Mouse (Mus musculus) leukemia stem cell, adult 10-12 weeks (primary cell): Measurements from ENCODE around the gene Esp15. TPM values are rescaled to one million over a fixed set of nuclear protein-coding genes. Genes with fewer than 3 reads are reported as not detected.

Source experiments
- polyA plus RNA-seq: library from polyadenylated mRNA; stranded (reverse); fragments of >175 nt; gene quantifications from 2 replicates; pipeline ENCODE4 v1.2.3, GENCODE M21; 2012; ENCODE audit warnings: low replicate concordance

The Esp15 gene
- not detected in 2 replicates for polyA plus RNA-seq

GRCm38 (mm10) chr17:39640654-39641053 is at the start of gene Esp15:
Gene Esp15 (plus strand): TSS chr17:39640954.

Other genes with a start within 250 kb of the Esp15 start
- gene Esp18, start 234.6 kb upstream of the Esp15 start, polyA plus RNA-seq: not detected in 2 replicates
- not detected in 2 replicates for gene Esp16, start 104.8 kb upstream of the Esp15 start, polyA plus RNA-seq